Mouse (Mus musculus): Measurements from ENCODE around the gene BC028528. TPM values are rescaled to one million over a fixed set of nuclear protein-coding genes. Genes with fewer than 3 reads are reported as not detected.
"Not testable (repeated sequence)": the region's sequence is repeated elsewhere in the genome, so short reads cannot be mapped to it uniquely, and the experiment has no call there.

The BC028528 gene
- polyA plus RNA-seq, 1 experiment from 2014 or later: 23.8 TPM

GRCm38 (mm10) chr3:95867408-95867807, 24.4 kb downstream of the BC028528 start:
- Histone ChIP-seq H3K36me3 (peaks cover 49% of the 10 kb centered on the region), H3K9me3 (replicated peaks) (no peaks in the 10 kb centered on the region), H3K27me3 (replicated peaks) (no peaks in the 10 kb centered on the region), H3K27ac (replicated peaks) (no peak overlapping the region), H3K4me1 (peaks cover 24% of the 10 kb centered on the region), H3K9ac (replicated peaks) (no peak overlapping the region), H3K4me2 (no peak overlapping the region), H3K4me3 (replicated peaks) (no peak overlapping the region)
- no peak for ATAC-seq (ENCODE audit: low FRiP score)
- 98% methylated on average over 2 of the region's 2 CpGs for WGBS

GRCm38 (mm10) chr3:95866071-95866470, 25.7 kb downstream of the BC028528 start:
- ATAC-seq (ENCODE audit: low FRiP score): no peak
- WGBS: 95% methylated on average over 5 of the region's 5 CpGs
- no peak overlapping the region for H3K9ac ChIP-seq (replicated peaks)

GRCm38 (mm10) chr3:95865571-95865970, 26.2 kb downstream of the BC028528 start:
- H3K4me3 ChIP-seq (replicated peaks): no peak overlapping the region
- no peak overlapping the region for H3K27ac ChIP-seq (replicated peaks)
- no peak overlapping the region for H3K4me2 ChIP-seq
- 94% methylated on average over 20 of the region's 20 CpGs for WGBS
- no peak overlapping the region for H3K9ac ChIP-seq (replicated peaks)
- H3K4me1 ChIP-seq: peaks cover 14% of the 10 kb centered on the region
- H3K36me3 ChIP-seq: peaks cover 51% of the 10 kb centered on the region
- H3K9me3 ChIP-seq (replicated peaks): no peaks in the 10 kb centered on the region
- no peaks in the 10 kb centered on the region for H3K27me3 ChIP-seq (replicated peaks)
- no peak for ATAC-seq (ENCODE audit: low FRiP score)

More at GRCm38 (mm10) chr3:95866071-95866470, 25.7 kb downstream of the BC028528 start:
- no peaks in the 10 kb centered on the region for H3K27me3 ChIP-seq (replicated peaks)
- H3K4me2 ChIP-seq: no peak overlapping the region
- peaks cover 51% of the 10 kb centered on the region for H3K36me3 ChIP-seq
- no peaks in the 10 kb centered on the region for H3K9me3 ChIP-seq (replicated peaks)
- H3K4me1 ChIP-seq: peaks cover 18% of the 10 kb centered on the region
- no peak overlapping the region for H3K4me3 ChIP-seq (replicated peaks)
- H3K27ac ChIP-seq (replicated peaks): no peak overlapping the region

GRCm38 (mm10) chr3:95865050-95865449, 26.8 kb downstream of the BC028528 start:
- Histone ChIP-seq H3K36me3 (peaks cover 50% of the 10 kb centered on the region), H3K9ac (replicated peaks) (no peak overlapping the region), H3K4me3 (replicated peaks) (no peak overlapping the region), H3K27ac (replicated peaks) (no peak overlapping the region), H3K4me1 (peaks cover 9% of the 10 kb centered on the region; the same call in 1 of the 2 replicates), H3K9me3 (replicated peaks) (no peaks in the 10 kb centered on the region), H3K4me2 (no peak overlapping the region), H3K27me3 (replicated peaks) (no peaks in the 10 kb centered on the region)
- ATAC-seq (ENCODE audit: low FRiP score): no peak
- 93% methylated on average over 5 of the region's 5 CpGs for WGBS

GRCm38 (mm10) chr3:95863578-95863977, 28.2 kb downstream of the BC028528 start:
- H3K4me3 ChIP-seq (replicated peaks): no peak overlapping the region

GRCm38 (mm10) chr3:95861796-95862195, 30.0 kb downstream of the BC028528 start:
- WGBS: 33% methylated on average over 2 of the region's 2 CpGs
- H3K27me3 ChIP-seq (replicated peaks): no peaks in the 10 kb centered on the region
- no peak overlapping the region for H3K9ac ChIP-seq (replicated peaks)
- no peaks in the 10 kb centered on the region for H3K4me1 ChIP-seq
- H3K36me3 ChIP-seq: peaks cover 28% of the 10 kb centered on the region
- H3K27ac ChIP-seq (replicated peaks): no peak overlapping the region
- no peak overlapping the region for H3K4me3 ChIP-seq (replicated peaks)
- no peak overlapping the region for H3K4me2 ChIP-seq
- no peaks in the 10 kb centered on the region for H3K9me3 ChIP-seq (replicated peaks)
- peak; percentile 21; the same call in 1 of the 2 replicates for ATAC-seq (ENCODE audit: low FRiP score)

More at GRCm38 (mm10) chr3:95863578-95863977, 28.2 kb downstream of the BC028528 start:
- H3K4me2 ChIP-seq: no peak overlapping the region
- H3K9me3 ChIP-seq (replicated peaks): no peaks in the 10 kb centered on the region
- WGBS: 77% methylated on average over 7 of the region's 7 CpGs
- no peak overlapping the region for H3K27ac ChIP-seq (replicated peaks)
- no peak for ATAC-seq (ENCODE audit: low FRiP score)
- no peaks in the 10 kb centered on the region for H3K4me1 ChIP-seq
- no peak overlapping the region for H3K9ac ChIP-seq (replicated peaks)
- H3K36me3 ChIP-seq: peaks cover 37% of the 10 kb centered on the region
- no peaks in the 10 kb centered on the region for H3K27me3 ChIP-seq (replicated peaks)

GRCm38 (mm10) chr3:95861216-95861615, 30.6 kb downstream of the BC028528 start:
- H3K27me3 ChIP-seq (replicated peaks): no peaks in the 10 kb centered on the region
- no peak overlapping the region for H3K9ac ChIP-seq (replicated peaks)
- no peaks in the 10 kb centered on the region for H3K9me3 ChIP-seq (replicated peaks)
- no peak overlapping the region for H3K4me3 ChIP-seq (replicated peaks)
- no peak overlapping the region for H3K27ac ChIP-seq (replicated peaks)
- peaks cover under 1% of the 10 kb centered on the region; the same call in 1 of the 2 replicates for H3K4me1 ChIP-seq
- 78% methylated on average over 10 of the region's 10 CpGs for WGBS
- peaks cover 28% of the 10 kb centered on the region for H3K36me3 ChIP-seq
- ATAC-seq (ENCODE audit: low FRiP score): no peak
- H3K4me2 ChIP-seq: no peak overlapping the region

- H3K9ac ChIP-seq (replicated peaks): no peak overlapping the region
- no peaks in the 10 kb centered on the region for H3K27me3 ChIP-seq (replicated peaks)
- peaks cover 3% of the 10 kb centered on the region; the same call in 1 of the 2 replicates for H3K4me1 ChIP-seq
- peaks cover 21% of the 10 kb centered on the region for H3K36me3 ChIP-seq
- H3K27ac ChIP-seq (replicated peaks): no peak overlapping the region
- no peak overlapping the region for H3K4me3 ChIP-seq (replicated peaks)
- WGBS: 90% methylated on average over 3 of the region's 3 CpGs
- no peak for ATAC-seq (ENCODE audit: low FRiP score)
- H3K9me3 ChIP-seq (replicated peaks): no peaks in the 10 kb centered on the region
- H3K4me2 ChIP-seq: no peak overlapping the region
Measured at GRCm38 (mm10) chr3:95860323-95860722, 31.5 kb downstream of the BC028528 start.

GRCm38 (mm10) chr3:95858278-95858677, 33.5 kb downstream of the BC028528 start:
- not testable (repeated sequence) for H3K4me3 ChIP-seq (replicated peaks); H3K27me3 ChIP-seq (replicated peaks); ATAC-seq (ENCODE audit: low FRiP score); H3K27ac ChIP-seq (replicated peaks); H3K9ac ChIP-seq (replicated peaks); H3K9me3 ChIP-seq (replicated peaks); H3K4me2 ChIP-seq
- Histone ChIP-seq H3K4me1 (peaks cover 11% of the 10 kb centered on the region), H3K36me3 (peaks cover 10% of the 10 kb centered on the region)
- 82% methylated on average over 3 of the region's 3 CpGs for WGBS

- Histone ChIP-seq H3K4me1 (peaks cover 11% of the 10 kb centered on the region), H3K36me3 (peaks cover 16% of the 10 kb centered on the region)
- not testable (repeated sequence) for H3K27ac ChIP-seq (replicated peaks); ATAC-seq (ENCODE audit: low FRiP score); H3K27me3 ChIP-seq (replicated peaks); H3K4me2 ChIP-seq; H3K4me3 ChIP-seq (replicated peaks); H3K9me3 ChIP-seq (replicated peaks); H3K9ac ChIP-seq (replicated peaks)
- 88% methylated on average over 1 of the region's 1 CpGs for WGBS
Measured at GRCm38 (mm10) chr3:95857050-95857449, 34.8 kb downstream of the BC028528 start.

- Histone ChIP-seq H3K9me3 (replicated peaks) (no peaks in the 10 kb centered on the region), H3K36me3 (peaks cover 22% of the 10 kb centered on the region), H3K9ac (replicated peaks) (peak overlapping the region; percentile 72), H3K4me1 (peaks cover 11% of the 10 kb centered on the region), H3K4me3 (replicated peaks) (peak overlapping the region; percentile 81), H3K4me2 (peak overlapping the region; percentile 81), H3K27ac (replicated peaks) (peak overlapping the region; percentile 73), H3K27me3 (replicated peaks) (no peaks in the 10 kb centered on the region)
- ATAC-seq (ENCODE audit: low FRiP score): peak; percentile 40; the same call in 1 of the 2 replicates
- WGBS: 25% methylated on average over 7 of the region's 7 CpGs
Measured at GRCm38 (mm10) chr3:95856115-95856514, 35.7 kb downstream of the BC028528 start.

- Histone ChIP-seq H3K27me3 (replicated peaks) (no peaks in the 10 kb centered on the region), H3K4me3 (replicated peaks) (peak within 1 kb of the TSS; percentile 81), H3K9me3 (replicated peaks) (no peaks in the 10 kb centered on the region), H3K9ac (replicated peaks) (peak within 1 kb of the TSS; percentile 72), H3K36me3 (peaks cover 27% of the 10 kb centered on the region), H3K27ac (replicated peaks) (peak within 1 kb of the TSS; percentile 73), H3K4me2 (peak within 1 kb of the TSS; percentile 81), H3K4me1 (peaks cover 11% of the 10 kb centered on the region)
- peak; percentile 99 for ATAC-seq (ENCODE audit: low FRiP score)
- WGBS: under 1% methylated on average over 56 of the region's 56 CpGs
Measured at GRCm38 (mm10) chr3:95855502-95856089, 36.2 kb downstream of the BC028528 start, which contains the start of gene Prpf3. Prpf3 (minus strand) TSS chr3:95855885.

All from neural tube, embryonic 15.5 days (tissue).